Mouse (Mus musculus): ENCODE results near the gene Tcf15.

- TF ChIP-seq CTCF (IDR thresholded peaks at IDR 0.05; ENCODE audit: low read depth) (no peak), EP300 (IDR thresholded peaks at IDR 0.05; ENCODE audit: low read depth) (no peak)
These were observed 34.4 kb downstream of the Tcf15 start for GRCm38 (mm10) chr2:152177806-152178170.

All from liver, postnatal 0 days (tissue).